In genomic region chr7:114965923-114966322, GRCm38 (mm10) we compare ENCODE assay signal across 23 mouse cellular contexts.
"Had no signal": no experiment of that assay in that cellular context is flagged by ENCODE, and none has a peak within 500 bp of the region (broad histone marks: within the 10 kb centered on the region; RNA-seq: fewer than 3 reads in every experiment).

No protein-coding gene starts in this region.

- DNase-seq: kidney, adult 11 months; kidney, postnatal 25 days; layer of hippocampus, adult 9-11 months; liver, postnatal 0 days; lung, embryonic 14.5 days; right cerebral cortex, adult 18-20 months; right cerebral cortex, postnatal 14 days; right cerebral cortex, postnatal 4 days; thymus, adult 2 months; thymus, postnatal 14 days; thymus, postnatal 4 days had no signal

- H3K27me3 ChIP-seq: intestine, embryonic 15.5 days; limb, embryonic 15.5 days; midbrain, embryonic 13.5 days had no signal

- H3K9me3 ChIP-seq: intestine, embryonic 15.5 days; limb, embryonic 15.5 days; midbrain, embryonic 10.5 days; midbrain, embryonic 13.5 days had no signal

- H3K9ac ChIP-seq: intestine, embryonic 15.5 days; limb, embryonic 15.5 days; liver, embryonic 14.5 days; liver, postnatal 0 days; lung, embryonic 14.5 days; midbrain, embryonic 13.5 days had no signal

- H3K27ac ChIP-seq: intestine, embryonic 15.5 days; layer of hippocampus, adult 2 months; limb, embryonic 15.5 days; liver, embryonic 14.5 days; macrophage; midbrain, embryonic 10.5 days; midbrain, embryonic 13.5 days; stomach, postnatal 0 days had no signal

- H3K4me1 ChIP-seq: intestine, embryonic 15.5 days; limb, embryonic 15.5 days had no signal

- H3K4me3 ChIP-seq: intestine, embryonic 15.5 days; layer of hippocampus, adult 2 months; limb, embryonic 15.5 days; midbrain, embryonic 10.5 days; midbrain, embryonic 13.5 days had no signal

- H3K4me2 ChIP-seq: intestine, embryonic 15.5 days; limb, embryonic 15.5 days; liver, embryonic 11.5 days; lung, embryonic 14.5 days; midbrain, embryonic 13.5 days had no signal

- ATAC-seq: hindbrain, embryonic 16.5 days; intestine, embryonic 15.5 days; liver, postnatal 0 days; lung, postnatal 0 days; midbrain, embryonic 13.5 days; midbrain, embryonic 16.5 days had no signal

- H3K36me3 ChIP-seq: intestine, embryonic 15.5 days; limb, embryonic 15.5 days; midbrain, embryonic 10.5 days; midbrain, embryonic 13.5 days had no signal
